In genomic region chr6:144644711-144645110, GRCm38 (mm10) we compare ENCODE assay signal across 8 mouse cellular contexts.
DNase-seq lines count a peak whose midpoint lies in the region.

No protein-coding gene starts in this region.

- peak; percentile 51 to 85 for DNase-seq in adrenal gland, adult (ENCODE audit: inconsistent age in 2 of 2, low spot score in 1 of 2)
- DNase-seq in adrenal gland, postnatal 4 days (ENCODE audit: low spot score in 2 of 2): no peak
- peak; percentile 25 for DNase-seq in right cerebral cortex, postnatal 14 days
- DNase-seq in right cerebral cortex, postnatal 36 days (ENCODE audit: low spot score in 2 of 2): no peak
- DNase-seq in heart, adult 8-10 months (ENCODE audit: low spot score): peak; percentile 33
- DNase-seq in lung, adult 18-20 months: peak; percentile 67 to 68
- peak; percentile 45 to 54 for DNase-seq in spleen, postnatal 36 days (ENCODE audit: low spot score in 2 of 2)
- no peak for DNase-seq in frontal cortex, postnatal 25 days (ENCODE audit: low spot score in 2 of 2)

Comparison
In these comparisons a context has a peak if more than half of its experiments do, and no peak if none do; other contexts are left out.
1. DNase-seq: peak in adrenal gland, adult (2 of 2), right cerebral cortex, postnatal 14 days (single experiment), heart, adult 8-10 months (single experiment), lung, adult 18-20 months (2 of 2) and spleen, postnatal 36 days (2 of 2); none in adrenal gland, postnatal 4 days (0 of 2), right cerebral cortex, postnatal 36 days (0 of 2) and frontal cortex, postnatal 25 days (0 of 2).